ENCODE assay signal across 13 mouse cellular contexts in genomic region chr10:83090185-83090584, GRCm38 (mm10).
"Had no signal": no experiment of that assay in that cellular context is flagged by ENCODE, and none has a peak within 500 bp of the region (broad histone marks: within the 10 kb centered on the region; RNA-seq: fewer than 3 reads in every experiment).

No protein-coding gene starts in this region.

- H3K4me2 ChIP-seq: limb, embryonic 13.5 days; midbrain, embryonic 12.5 days had no signal

- ATAC-seq: inflammation-experienced regulatory T-cells, adult 6 months; intestine, postnatal 0 days; midbrain, embryonic 16.5 days had no signal

- H3K4me3 ChIP-seq: limb, embryonic 13.5 days; midbrain, embryonic 12.5 days had no signal

- H3K27me3 ChIP-seq: midbrain, embryonic 12.5 days had no signal

- DNase-seq: kidney, postnatal 25 days; layer of hippocampus, postnatal 36 days; lung, adult 18-20 months; right cerebral cortex, adult 18-20 months; right cerebral cortex, postnatal 25 days; thymus, postnatal 4 days had no signal

- H3K27ac ChIP-seq: limb, embryonic 13.5 days; liver, embryonic 14.5 days; midbrain, embryonic 12.5 days; stomach, postnatal 0 days had no signal

- H3K9ac ChIP-seq: limb, embryonic 13.5 days; liver, embryonic 14.5 days; midbrain, embryonic 12.5 days had no signal

- H3K36me3 ChIP-seq: limb, embryonic 13.5 days; midbrain, embryonic 12.5 days had no signal

- H3K9me3 ChIP-seq: limb, embryonic 13.5 days; midbrain, embryonic 12.5 days had no signal
